Mouse (Mus musculus) midbrain, embryonic 13.5 days (tissue): ENCODE results near the gene Kcnk3. TPM values are rescaled to one million over a fixed set of nuclear protein-coding genes. Genes with fewer than 3 reads are reported as not detected.

Experiments used
- ATAC-seq: fragments of 200-750 bp; cut with Nextera tagmentation; 2 replicates; pipeline ENCODE4 v1.8.0; 2017; ENCODE audit warnings: mild to moderate bottlenecking, moderate TSS enrichment, moderate library complexity
- H3K27ac ChIP-seq: fragments of 300-500 bp; sonication (generic); 2 replicates; pipeline ENCODE4 v1.5.1; 2015; ENCODE audit warnings: inconsistent platforms, mild to moderate bottlenecking, moderate library complexity
- H3K27me3 ChIP-seq: fragments of 300-500 bp; sonication (generic); 2 replicates; pipeline ENCODE4 v1.6.1; 2015; ENCODE audit warnings: mild to moderate bottlenecking, inconsistent platforms
- H3K36me3 ChIP-seq: fragments of 300-500 bp; sonication (generic); 2 replicates; pipeline ENCODE4 v1.6.1; 2015; ENCODE audit warnings: mild to moderate bottlenecking, inconsistent platforms
- H3K4me1 ChIP-seq: fragments of 300-500 bp; sonication (generic); replicated peaks from 2 replicates; pipeline ENCODE4 v1.6.1; 2015; ENCODE audit warnings: inconsistent platforms
- H3K4me2 ChIP-seq: fragments of 300-500 bp; sonication (generic); replicated peaks from 2 replicates; pipeline ENCODE4 v1.6.1; 2015; ENCODE audit warnings: moderate library complexity, mild to moderate bottlenecking, inconsistent platforms
- H3K4me3 ChIP-seq: fragments of 300-500 bp; sonication (generic); replicated peaks from 2 replicates; pipeline ENCODE4 v1.5.1; 2015; ENCODE audit warnings: mild to moderate bottlenecking, inconsistent platforms
- H3K9ac ChIP-seq: fragments of 300-500 bp; sonication (generic); replicated peaks from 2 replicates; pipeline ENCODE4 v1.6.1; 2015; ENCODE audit warnings: mild to moderate bottlenecking, inconsistent platforms
- H3K9me3 ChIP-seq: fragments of 300-500 bp; sonication (generic); 2 replicates; pipeline ENCODE4 v1.6.1; 2016; ENCODE audit warnings: mild to moderate bottlenecking, inconsistent platforms
- WGBS: fragments of 180-500 bp; shearing (Covaris S2); methylation state at CpG from one replicate; pipeline ENCODE4 v1.1.7; 2015; 5-methylcytosine and 5-hydroxymethylcytosine counted together
- polyA plus RNA-seq: library from polyadenylated mRNA; unstranded; fragments of >200 nt; fragmentation: Nextera tagmentation; extraction: Ambion mirVana; gene quantifications from 2 replicates; pipeline ENCODE4 v1.2.1, GENCODE M21; 2015

The Kcnk3 gene
- polyA plus RNA-seq, 1 experiment from 2014 or later = 1.9 TPM

GRCm38 (mm10) chr5:30571820-30572219 lies 16.1 kb upstream of the Kcnk3 start:
- no peak overlapping the region for H3K4me3 ChIP-seq
- 81% methylated on average over 5 of the region's 5 CpGs for WGBS
- ATAC-seq = no peak
- H3K9me3 ChIP-seq = no peaks in the 10 kb centered on the region; the same call in 1 of the 2 replicates
- no peaks in the 10 kb centered on the region for H3K27me3 ChIP-seq
- H3K9ac ChIP-seq = no peak overlapping the region
- no peaks in the 10 kb centered on the region for H3K4me1 ChIP-seq
- H3K27ac ChIP-seq = no peak overlapping the region
- no peaks in the 10 kb centered on the region for H3K36me3 ChIP-seq
- H3K4me2 ChIP-seq = no peak overlapping the region

DNA sequence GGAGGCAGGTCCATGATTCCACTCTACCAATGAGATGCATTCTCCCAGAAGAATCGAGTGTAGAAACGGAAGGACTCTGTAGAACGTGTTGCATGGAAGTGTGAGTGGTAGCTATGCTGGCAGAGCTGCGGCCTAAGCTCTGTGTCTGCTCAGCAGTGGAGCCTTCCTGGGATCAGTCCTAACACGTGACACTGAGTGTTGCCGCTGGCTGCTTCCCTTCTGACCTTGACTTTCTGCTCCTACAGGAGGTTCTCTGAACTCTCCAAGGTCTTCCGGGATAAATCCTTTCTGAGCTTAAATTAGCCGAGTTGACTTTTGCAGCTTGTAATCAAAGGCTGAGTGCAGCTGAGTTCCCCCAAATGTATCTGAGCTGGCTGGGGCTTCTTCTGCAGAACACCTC lies 13.6 kb upstream of the Kcnk3 start:
- Histone ChIP-seq H3K9ac (no peak overlapping the region), H3K36me3 (no peaks in the 10 kb centered on the region), H3K27me3 (no peaks in the 10 kb centered on the region), H3K4me3 (no peak overlapping the region), H3K4me2 (no peak overlapping the region), H3K4me1 (no peaks in the 10 kb centered on the region), H3K9me3 (no peaks in the 10 kb centered on the region; the same call in 1 of the 2 replicates), H3K27ac (no peak overlapping the region)
- no peak for ATAC-seq
- 89% methylated on average over 8 of the region's 8 CpGs for WGBS

GRCm38 (mm10) chr5:30576233-30576632 lies 11.7 kb upstream of the Kcnk3 start:
- no peak for ATAC-seq
- Histone ChIP-seq H3K9ac (no peak overlapping the region), H3K4me2 (no peak overlapping the region), H3K36me3 (no peaks in the 10 kb centered on the region), H3K4me3 (no peak overlapping the region), H3K4me1 (no peaks in the 10 kb centered on the region), H3K27ac (no peak overlapping the region), H3K27me3 (no peaks in the 10 kb centered on the region), H3K9me3 (no peaks in the 10 kb centered on the region; the same call in 1 of the 2 replicates)
- 78% methylated on average over 7 of the region's 7 CpGs for WGBS

- H3K36me3 ChIP-seq = no peaks in the 10 kb centered on the region
- WGBS = 76% methylated on average over 9 of the region's 9 CpGs
- no peaks in the 10 kb centered on the region; the same call in 1 of the 2 replicates for H3K9me3 ChIP-seq
- H3K4me1 ChIP-seq = no peaks in the 10 kb centered on the region
- no peaks in the 10 kb centered on the region for H3K27me3 ChIP-seq
- ATAC-seq = no peak
- H3K4me2 ChIP-seq = no peak overlapping the region
- H3K27ac ChIP-seq = no peak overlapping the region
- no peak overlapping the region for H3K4me3 ChIP-seq
- H3K9ac ChIP-seq = no peak overlapping the region
These were observed 10.7 kb upstream of the Kcnk3 start for GRCm38 (mm10) chr5:30577251-30577650.

DNA sequence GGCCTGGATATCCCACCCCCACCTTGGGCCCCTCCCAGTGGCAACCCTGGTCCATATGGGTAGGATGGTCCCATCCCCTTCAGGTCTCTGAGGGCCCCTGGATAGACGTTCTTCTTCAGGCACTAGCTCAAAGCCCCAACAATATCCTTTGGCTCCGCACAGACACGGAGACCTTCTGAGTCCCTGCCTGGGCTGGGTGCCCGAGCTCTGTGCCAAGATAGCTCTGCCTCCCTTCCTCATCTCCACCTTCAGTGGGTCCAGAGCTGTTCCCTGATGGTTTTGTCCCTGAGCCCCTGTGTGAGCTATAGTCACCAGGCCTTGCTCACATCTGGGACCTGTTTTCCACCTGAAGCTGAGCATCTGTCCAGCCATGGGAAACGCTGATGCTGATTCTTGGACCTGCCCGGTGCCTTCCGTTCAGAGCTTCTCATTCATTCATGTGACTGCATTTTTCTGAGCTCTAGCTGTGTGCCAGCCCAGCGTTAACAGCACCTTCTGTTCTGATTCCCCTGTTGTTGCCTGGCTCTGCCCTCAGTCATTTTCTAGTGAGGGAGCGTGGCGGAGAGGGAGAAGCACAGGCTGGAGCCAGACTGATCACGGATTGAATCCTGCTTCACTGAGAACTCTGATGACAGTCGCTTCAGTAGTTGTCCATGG lies 10.2 kb upstream of the Kcnk3 start:
- Histone ChIP-seq H3K27ac (no peak overlapping the region), H3K27me3 (no peaks in the 10 kb centered on the region), H3K9ac (no peak overlapping the region), H3K4me1 (no peaks in the 10 kb centered on the region), H3K4me3 (no peak overlapping the region), H3K36me3 (no peaks in the 10 kb centered on the region), H3K4me2 (no peak overlapping the region), H3K9me3 (no peaks in the 10 kb centered on the region; the same call in 1 of the 2 replicates)
- ATAC-seq = no peak
- 83% methylated on average over 12 of the region's 12 CpGs for WGBS

- Histone ChIP-seq H3K27me3 (no peaks in the 10 kb centered on the region), H3K27ac (no peak overlapping the region), H3K9ac (no peak overlapping the region), H3K9me3 (no peaks in the 10 kb centered on the region; the same call in 1 of the 2 replicates), H3K4me2 (no peak overlapping the region), H3K4me3 (no peak overlapping the region), H3K4me1 (no peaks in the 10 kb centered on the region), H3K36me3 (no peaks in the 10 kb centered on the region)
- ATAC-seq = no peak
- WGBS = 85% methylated on average over 6 of the region's 6 CpGs
These were observed 9.4 kb upstream of the Kcnk3 start for GRCm38 (mm10) chr5:30578445-30579080.

GRCm38 (mm10) chr5:30580725-30581124 lies 7.2 kb upstream of the Kcnk3 start:
- 0 out of 2 replicates have a peak, but pooled peaks have one; percentile 58 for ATAC-seq
- no peaks in the 10 kb centered on the region for H3K4me1 ChIP-seq

DNA sequence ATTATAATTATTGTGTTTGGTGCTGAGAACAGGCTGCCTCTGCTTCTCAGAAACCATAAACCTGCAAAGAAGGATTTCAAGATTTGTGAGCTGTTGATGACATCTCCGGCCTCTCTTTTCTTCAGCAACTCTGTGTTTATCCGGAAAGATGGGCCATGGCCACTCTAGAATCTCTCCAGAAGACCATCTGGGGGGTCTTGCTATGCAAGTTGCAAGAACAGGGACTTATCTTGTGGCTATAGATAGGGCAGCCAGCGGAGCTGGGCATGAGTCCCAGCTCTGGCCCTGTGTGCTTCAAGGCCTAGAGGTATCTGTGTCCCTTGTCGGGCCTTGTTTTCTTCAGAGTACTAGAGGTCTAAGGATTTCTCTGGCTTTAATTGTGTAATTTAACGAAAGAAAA lies 6.0 kb upstream of the Kcnk3 start:
- 88% methylated on average over 5 of the region's 5 CpGs for WGBS
- Histone ChIP-seq H3K27ac (no peak overlapping the region), H3K9me3 (no peaks in the 10 kb centered on the region), H3K9ac (no peak overlapping the region), H3K4me1 (peaks cover 1% of the 10 kb centered on the region; the same call in 1 of the 2 replicates), H3K27me3 (peaks cover 24% of the 10 kb centered on the region), H3K4me2 (no peak overlapping the region), H3K4me3 (no peak overlapping the region), H3K36me3 (no peaks in the 10 kb centered on the region)
- no peak for ATAC-seq

More at GRCm38 (mm10) chr5:30580725-30581124, 7.2 kb upstream of the Kcnk3 start:
- no peaks in the 10 kb centered on the region for H3K9me3 ChIP-seq
- no peak overlapping the region for H3K4me2 ChIP-seq
- no peak overlapping the region for H3K9ac ChIP-seq
- H3K4me3 ChIP-seq = no peak overlapping the region
- H3K36me3 ChIP-seq = no peaks in the 10 kb centered on the region
- H3K27me3 ChIP-seq = peaks cover 14% of the 10 kb centered on the region
- no peak overlapping the region; the same call in 1 of the 2 replicates for H3K27ac ChIP-seq
- 56% methylated on average over 6 of the region's 6 CpGs for WGBS

GRCm38 (mm10) chr5:30586616-30587015 lies 1.4 kb upstream of the Kcnk3 start:
- peaks cover 22% of the 10 kb centered on the region for H3K4me1 ChIP-seq
- no peak overlapping the region for H3K4me3 ChIP-seq
- H3K36me3 ChIP-seq = no peaks in the 10 kb centered on the region
- ATAC-seq = no peak
- no peak overlapping the region for H3K9ac ChIP-seq
- no peak overlapping the region for H3K27ac ChIP-seq
- 65% methylated on average over 3 of the region's 3 CpGs for WGBS
- H3K4me2 ChIP-seq = no peak overlapping the region
- no peaks in the 10 kb centered on the region for H3K9me3 ChIP-seq
- peaks cover 59% of the 10 kb centered on the region for H3K27me3 ChIP-seq

DNA sequence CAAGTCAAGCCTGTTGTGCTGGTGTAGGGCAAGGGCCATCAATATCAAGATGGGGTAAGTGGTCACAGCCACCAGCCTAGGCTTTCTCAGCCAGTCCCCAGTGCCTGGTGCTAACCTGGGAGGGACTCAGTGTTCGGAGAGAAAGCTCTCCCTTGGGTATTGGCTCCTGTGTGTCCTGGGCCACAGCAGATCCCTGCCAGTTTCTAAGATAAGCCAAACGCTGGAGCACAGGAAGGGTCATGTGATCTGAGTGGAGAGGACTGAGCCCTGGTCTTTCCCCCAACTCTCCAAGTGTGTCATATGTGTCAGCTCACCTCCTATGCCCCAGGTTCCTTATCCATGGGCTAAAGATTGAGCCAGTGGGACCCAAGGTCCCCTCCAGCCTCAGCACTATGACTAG lies 869 bp upstream of the Kcnk3 start:
- H3K4me1 ChIP-seq = peaks cover 22% of the 10 kb centered on the region
- H3K4me3 ChIP-seq = 0 out of 2 replicates have a peak overlapping the region, but pooled peaks have one; percentile 56
- no peaks in the 10 kb centered on the region for H3K9me3 ChIP-seq
- WGBS = 18% methylated on average over 2 of the region's 2 CpGs
- H3K27ac ChIP-seq = no peak overlapping the region
- no peak for ATAC-seq
- H3K9ac ChIP-seq = no peak overlapping the region
- peaks cover 59% of the 10 kb centered on the region for H3K27me3 ChIP-seq
- no peaks in the 10 kb centered on the region for H3K36me3 ChIP-seq
- peak overlapping the region; percentile 97 for H3K4me2 ChIP-seq

DNA sequence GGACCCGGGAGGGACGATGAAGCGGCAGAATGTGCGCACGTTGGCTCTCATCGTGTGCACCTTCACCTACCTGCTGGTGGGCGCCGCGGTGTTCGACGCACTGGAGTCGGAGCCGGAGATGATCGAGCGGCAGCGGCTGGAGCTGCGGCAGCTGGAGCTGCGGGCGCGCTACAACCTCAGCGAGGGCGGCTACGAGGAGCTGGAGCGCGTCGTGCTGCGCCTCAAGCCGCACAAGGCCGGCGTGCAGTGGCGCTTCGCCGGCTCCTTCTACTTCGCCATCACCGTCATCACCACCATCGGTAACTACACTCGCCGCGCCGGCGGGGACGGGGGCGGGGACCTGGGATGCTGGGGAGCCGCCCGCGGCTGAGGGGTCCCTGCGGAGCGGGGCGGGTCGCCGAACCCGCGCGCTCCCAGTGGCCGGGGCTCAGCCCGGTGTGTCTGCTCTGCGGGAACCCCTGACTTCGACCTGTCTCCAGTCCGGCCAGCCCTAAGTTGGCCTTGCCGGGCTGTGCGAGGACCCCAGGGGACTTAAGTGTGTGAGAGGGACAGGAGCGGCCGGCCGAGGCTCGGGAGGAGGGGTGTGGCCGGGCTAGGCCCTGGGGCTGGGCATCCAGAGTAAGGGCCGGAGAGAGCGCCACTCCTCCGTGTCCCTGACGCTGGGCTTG lies 465 bp downstream of the Kcnk3 start:
- Histone ChIP-seq H3K4me3 (peak overlapping the region; percentile 56), H3K27ac (peak overlapping the region; percentile 69), H3K9ac (peak overlapping the region; percentile 75), H3K4me1 (peaks cover 24% of the 10 kb centered on the region), H3K4me2 (peak overlapping the region; percentile 97), H3K9me3 (no peaks in the 10 kb centered on the region), H3K36me3 (no peaks in the 10 kb centered on the region), H3K27me3 (peaks cover 59% of the 10 kb centered on the region)
- WGBS = under 1% methylated on average over 63 of the region's 70 CpGs
- ATAC-seq = peak; percentile 78

- Histone ChIP-seq H3K4me1 (peaks cover 29% of the 10 kb centered on the region), H3K27ac (no peak overlapping the region), H3K36me3 (no peaks in the 10 kb centered on the region), H3K27me3 (peaks cover 56% of the 10 kb centered on the region), H3K4me3 (peak overlapping the region; percentile 56), H3K4me2 (peak overlapping the region; percentile 97), H3K9ac (peak overlapping the region; percentile 75), H3K9me3 (no peaks in the 10 kb centered on the region)
- no peak for ATAC-seq
- 46% methylated on average over 4 of the region's 4 CpGs for WGBS
These were observed 1.1 kb downstream of the Kcnk3 start for GRCm38 (mm10) chr5:30589069-30589468.
